Mouse (Mus musculus) hindbrain, postnatal 0 days (tissue): ENCODE data around the gene Cox6a2. TPM values are rescaled to one million over a fixed set of nuclear protein-coding genes. Genes with fewer than 3 reads are reported as not detected.

Experiments
- ATAC-seq: fragments of 200-750 bp; cut with Nextera tagmentation; 2 replicates; pipeline ENCODE4 v1.8.0; 2017; ENCODE audit warnings: mild to moderate bottlenecking, moderate TSS enrichment, moderate library complexity
- DNase-seq: peaks from one replicate; pipeline ENCODE4 v3.0.0-alpha.2; 2015; ENCODE audit warnings: low spot score
- H3K27ac ChIP-seq: fragments of 300-500 bp; sonication (generic); 2 replicates; pipeline ENCODE4 v1.5.1; 2014; ENCODE audit warnings: mild to moderate bottlenecking
- H3K27me3 ChIP-seq: fragments of 300-500 bp; sonication (generic); 2 replicates; pipeline ENCODE4 v1.6.1; 2014; ENCODE audit warnings: low read length, mixed read lengths; ENCODE audit not compliant: insufficient read depth
- H3K36me3 ChIP-seq: fragments of 300-500 bp; sonication (generic); 2 replicates; pipeline ENCODE4 v1.6.1; 2014; ENCODE audit warnings: low read length, mixed read lengths; ENCODE audit not compliant: insufficient read depth
- H3K4me1 ChIP-seq: fragments of 300-500 bp; sonication (generic); 2 replicates; pipeline ENCODE4 v1.6.1; 2014; ENCODE audit warnings: antibody characterized with exemption, low read length, mixed read lengths; ENCODE audit not compliant: insufficient read depth
- H3K4me2 ChIP-seq: fragments of 300-500 bp; sonication (generic); 2 replicates; pipeline ENCODE4 v1.6.1; 2014; ENCODE audit warnings: low read depth, mild to moderate bottlenecking, low read length, moderate library complexity, mixed read lengths
- H3K4me3 ChIP-seq: fragments of 300-500 bp; sonication (generic); 2 replicates; pipeline ENCODE4 v1.5.1; 2014; ENCODE audit warnings: low read length
- H3K9ac ChIP-seq: fragments of 300-500 bp; sonication (generic); replicated peaks from 2 replicates; pipeline ENCODE4 v1.6.1; 2014; ENCODE audit warnings: mild to moderate bottlenecking, low read length, moderate library complexity, mixed read lengths
- H3K9me3 ChIP-seq: fragments of 300-500 bp; sonication (generic); 2 replicates; pipeline ENCODE4 v1.6.1; 2016; ENCODE audit warnings: low read length, mixed read lengths
- CTCF ChIP-seq: IDR thresholded peaks from 2 replicates; pipeline ENCODE4 v1.5.1; 2016; ENCODE audit warnings: antibody characterized with exemption, control low read depth, low read depth
- whole genome bisulfite sequencing: fragments of 180-500 bp; shearing (Covaris S2); extraction: QIAGEN DNeasy Blood & Tissue Kit; methylation state at CpG from one replicate; pipeline ENCODE4 v1.1.7; 2014; 5-methylcytosine and 5-hydroxymethylcytosine counted together
- polyA plus RNA-seq: library from polyadenylated mRNA; unstranded; fragments of >200 nt; fragmentation: Nextera tagmentation; extraction: Ambion mirVana; gene quantifications from 2 replicates; pipeline ENCODE4 v1.2.1, GENCODE M21; 2015
- total RNA-seq: library from RNA; depleted of rRNA; stranded (reverse); fragments of >200 nt; gene quantifications from 2 replicates; pipeline ENCODE4 v1.2.3, GENCODE M21; 2014

The Cox6a2 gene
- total and polyA plus RNA-seq, 2 experiments from 2014 or later: 0.83 TPM; not detected in 1

GRCm38 (mm10) chr7:128236426-128236825, 30.2 kb upstream of the Cox6a2 start:
- no peaks in the 10 kb centered on the region for H3K27me3 ChIP-seq
- no peaks in the 10 kb centered on the region for H3K4me1 ChIP-seq
- no peaks in the 10 kb centered on the region for H3K9me3 ChIP-seq
- H3K27ac ChIP-seq: peak overlapping the region; percentile 97; the same call in 1 of the 2 replicates
- no peak for DNase-seq
- WGBS: 95% methylated on average over 13 of the region's 13 CpGs
- H3K9ac ChIP-seq: no peak overlapping the region
- no peak overlapping the region for H3K4me3 ChIP-seq
- ATAC-seq: no peak
- H3K36me3 ChIP-seq: peaks cover 10% of the 10 kb centered on the region; the same call in 1 of the 2 replicates
- H3K4me2 ChIP-seq: peak overlapping the region; percentile 93; the same call in 1 of the 2 replicates
- TF ChIP-seq CTCF: no peak

GRCm38 (mm10) chr7:128235481-128235880, 29.3 kb upstream of the Cox6a2 start:
- Histone ChIP-seq H3K4me3 (no peak overlapping the region), H3K27ac (no peak overlapping the region), H3K27me3 (no peaks in the 10 kb centered on the region), H3K9me3 (no peaks in the 10 kb centered on the region), H3K4me1 (no peaks in the 10 kb centered on the region), H3K36me3 (peaks cover 4% of the 10 kb centered on the region; the same call in 1 of the 2 replicates), H3K9ac (no peak overlapping the region), H3K4me2 (no peak overlapping the region)
- TF ChIP-seq CTCF: no peak
- no peak for ATAC-seq
- no peak for DNase-seq
- 81% methylated on average over 1 of the region's 1 CpGs for WGBS

- TF ChIP-seq CTCF: no peak
- Histone ChIP-seq H3K4me2 (no peak overlapping the region), H3K4me1 (no peaks in the 10 kb centered on the region), H3K36me3 (no peaks in the 10 kb centered on the region), H3K27me3 (no peaks in the 10 kb centered on the region), H3K4me3 (no peak overlapping the region), H3K27ac (no peak overlapping the region), H3K9me3 (no peaks in the 10 kb centered on the region), H3K9ac (no peak overlapping the region)
- ATAC-seq (no peak), DNase-seq (no peak)
- WGBS: 83% methylated on average over 2 of the region's 2 CpGs
Observed at GRCm38 (mm10) chr7:128234796-128235195, 28.6 kb upstream of the Cox6a2 start.

GRCm38 (mm10) chr7:128231741-128232140, 25.6 kb upstream of the Cox6a2 start:
- H3K9me3 ChIP-seq: no peaks in the 10 kb centered on the region
- ATAC-seq (no peak), DNase-seq (no peak)
- no peak for TF ChIP-seq CTCF
- H3K4me3 ChIP-seq: no peak overlapping the region
- no peaks in the 10 kb centered on the region for H3K4me1 ChIP-seq
- no peak overlapping the region for H3K4me2 ChIP-seq
- H3K27ac ChIP-seq: no peak overlapping the region
- no peak overlapping the region for H3K9ac ChIP-seq
- WGBS: 51% methylated on average over 8 of the region's 8 CpGs
- no peaks in the 10 kb centered on the region for H3K36me3 ChIP-seq
- no peaks in the 10 kb centered on the region for H3K27me3 ChIP-seq

- 83% methylated on average over 3 of the region's 3 CpGs for WGBS
- no peaks in the 10 kb centered on the region for H3K36me3 ChIP-seq
- no peak overlapping the region for H3K4me3 ChIP-seq
- ATAC-seq (no peak), DNase-seq (no peak)
- no peak for TF ChIP-seq CTCF
- no peaks in the 10 kb centered on the region for H3K9me3 ChIP-seq
- no peaks in the 10 kb centered on the region for H3K4me1 ChIP-seq
- no peak overlapping the region for H3K4me2 ChIP-seq
- H3K9ac ChIP-seq: no peak overlapping the region
- no peaks in the 10 kb centered on the region for H3K27me3 ChIP-seq
- no peak overlapping the region for H3K27ac ChIP-seq
Observed at GRCm38 (mm10) chr7:128220936-128221335, 14.7 kb upstream of the Cox6a2 start.

- H3K36me3 ChIP-seq: no peaks in the 10 kb centered on the region
Observed at GRCm38 (mm10) chr7:128219952-128220351, 13.8 kb upstream of the Cox6a2 start.

GRCm38 (mm10) chr7:128209826-128210225, 3.6 kb upstream of the Cox6a2 start:
- no peak overlapping the region for H3K4me3 ChIP-seq
- H3K27ac ChIP-seq: no peak overlapping the region
- H3K36me3 ChIP-seq: no peaks in the 10 kb centered on the region
- ATAC-seq: no peak
- no peaks in the 10 kb centered on the region for H3K4me1 ChIP-seq
- no peak for TF ChIP-seq CTCF
- WGBS: 53% methylated on average over 3 of the region's 3 CpGs
- no peak overlapping the region for H3K4me2 ChIP-seq
- no peaks in the 10 kb centered on the region for H3K27me3 ChIP-seq
- no peak overlapping the region for H3K9ac ChIP-seq
- DNase-seq: no peak
- H3K9me3 ChIP-seq: no peaks in the 10 kb centered on the region

More at GRCm38 (mm10) chr7:128219952-128220351, 13.8 kb upstream of the Cox6a2 start:
- Histone ChIP-seq H3K9me3 (no peaks in the 10 kb centered on the region), H3K4me2 (no peak overlapping the region), H3K27me3 (no peaks in the 10 kb centered on the region), H3K4me1 (no peaks in the 10 kb centered on the region), H3K27ac (no peak overlapping the region), H3K9ac (no peak overlapping the region), H3K4me3 (no peak overlapping the region)
- WGBS: 86% methylated on average over 4 of the region's 4 CpGs
- ATAC-seq (no peak), DNase-seq (no peak)
- no peak for TF ChIP-seq CTCF
